Mouse (Mus musculus) heart, embryonic 15.5 days (tissue): Measurements from ENCODE around the gene Tnnt2. TPM values are rescaled to one million over a fixed set of nuclear protein-coding genes. Genes with fewer than 3 reads are reported as not detected.

Source experiments
- ATAC-seq: fragments of 200-750 bp; cut with Nextera tagmentation; replicated peaks from 2 replicates; pipeline ENCODE4 v1.8.0; 2017; ENCODE audit warnings: low read depth, moderate TSS enrichment; ENCODE audit not compliant: insufficient number of reproducible peaks, insufficient read depth, low FRiP score
- H3K27ac ChIP-seq: fragments of 300-500 bp; sonication (generic); 2 replicates; pipeline ENCODE4 v1.5.1; 2015; ENCODE audit warnings: mild to moderate bottlenecking, inconsistent platforms
- H3K27me3 ChIP-seq: fragments of 300-500 bp; sonication (generic); 2 replicates; pipeline ENCODE4 v1.6.1; 2015; ENCODE audit warnings: inconsistent platforms
- H3K36me3 ChIP-seq: fragments of 300-500 bp; sonication (generic); 2 replicates; pipeline ENCODE4 v1.6.1; 2015; ENCODE audit warnings: mild to moderate bottlenecking, inconsistent platforms
- H3K4me1 ChIP-seq: fragments of 300-500 bp; sonication (generic); replicated peaks from 2 replicates; pipeline ENCODE4 v1.6.1; 2015; ENCODE audit warnings: inconsistent platforms
- H3K4me2 ChIP-seq: fragments of 300-500 bp; sonication (generic); 2 replicates; pipeline ENCODE4 v1.6.1; 2015; ENCODE audit warnings: inconsistent platforms, mild to moderate bottlenecking, moderate library complexity
- H3K4me3 ChIP-seq: fragments of 300-500 bp; sonication (generic); 2 replicates; pipeline ENCODE4 v1.5.1; 2015; ENCODE audit warnings: mild to moderate bottlenecking, inconsistent platforms
- H3K9ac ChIP-seq: fragments of 300-500 bp; sonication (generic); 2 replicates; pipeline ENCODE4 v1.6.1; 2015; ENCODE audit warnings: mild to moderate bottlenecking, inconsistent platforms
- H3K9me3 ChIP-seq: fragments of 300-500 bp; sonication (generic); replicated peaks from 2 replicates; pipeline ENCODE4 v1.6.1; 2016; ENCODE audit warnings: inconsistent platforms
- WGBS: fragments of 180-500 bp; shearing (Covaris S2); methylation state at CpG from one replicate; pipeline ENCODE4 v1.1.7; 2015; ENCODE audit warnings: mixed read lengths; 5-methylcytosine and 5-hydroxymethylcytosine counted together
- polyA plus RNA-seq: library from polyadenylated mRNA; unstranded; fragments of >200 nt; fragmentation: Nextera tagmentation; extraction: Ambion mirVana; gene quantifications from 2 replicates; pipeline ENCODE4 v1.2.1, GENCODE M21; 2015

Tnnt2 gene
- polyA plus RNA-seq, 1 experiment from 2014 or later, result 9,283 TPM

- WGBS, result 57% methylated on average over 10 of the region's 10 CpGs
- no peak for ATAC-seq
- H3K9me3 ChIP-seq, result no peaks in the 10 kb centered on the region
These were observed 46.4 kb downstream of the Tnnt2 start for GRCm38 (mm10) chr1:135882385-135883109.

GRCm38 (mm10) chr1:135889461-135890185 is 53.5 kb downstream of the Tnnt2 start:
- ATAC-seq, result no peak

More at GRCm38 (mm10) chr1:135882385-135883109, 46.4 kb downstream of the Tnnt2 start:
- H3K27ac ChIP-seq, result no peak overlapping the region
- H3K4me3 ChIP-seq, result no peak overlapping the region
- H3K27me3 ChIP-seq, result peaks cover 5% of the 10 kb centered on the region; the same call in 1 of the 2 replicates
- H3K4me2 ChIP-seq, result no peak overlapping the region
- H3K36me3 ChIP-seq, result no peaks in the 10 kb centered on the region
- no peak overlapping the region for H3K9ac ChIP-seq
- no peaks in the 10 kb centered on the region for H3K4me1 ChIP-seq

GRCm38 (mm10) chr1:135891424-135892216 is 55.5 kb downstream of the Tnnt2 start:
- Histone ChIP-seq H3K27me3 (peaks cover 10% of the 10 kb centered on the region; the same call in 1 of the 2 replicates), H3K9me3 (no peaks in the 10 kb centered on the region), H3K4me3 (no peak overlapping the region), H3K4me2 (no peak overlapping the region), H3K36me3 (no peaks in the 10 kb centered on the region), H3K4me1 (no peaks in the 10 kb centered on the region), H3K9ac (no peak overlapping the region), H3K27ac (no peak overlapping the region)
- ATAC-seq, result no peak
- 64% methylated on average over 11 of the region's 11 CpGs for WGBS

More at GRCm38 (mm10) chr1:135889461-135890185, 53.5 kb downstream of the Tnnt2 start:
- Histone ChIP-seq H3K9me3 (no peaks in the 10 kb centered on the region), H3K4me3 (no peak overlapping the region), H3K4me2 (no peak overlapping the region), H3K36me3 (no peaks in the 10 kb centered on the region), H3K27me3 (peaks cover 12% of the 10 kb centered on the region; the same call in 1 of the 2 replicates), H3K4me1 (no peaks in the 10 kb centered on the region), H3K9ac (no peak overlapping the region), H3K27ac (no peak overlapping the region)
- WGBS, result 70% methylated on average over 20 of the region's 20 CpGs

- H3K27me3 ChIP-seq, result peaks cover 10% of the 10 kb centered on the region; the same call in 1 of the 2 replicates
- no peak overlapping the region for H3K27ac ChIP-seq
- no peak for ATAC-seq
- H3K4me1 ChIP-seq, result no peaks in the 10 kb centered on the region
- no peak overlapping the region for H3K4me2 ChIP-seq
- WGBS, result 66% methylated on average over 6 of the region's 6 CpGs
- no peaks in the 10 kb centered on the region for H3K36me3 ChIP-seq
- no peaks in the 10 kb centered on the region for H3K9me3 ChIP-seq
- no peak overlapping the region for H3K4me3 ChIP-seq
- no peak overlapping the region for H3K9ac ChIP-seq
These were observed 56.1 kb downstream of the Tnnt2 start for GRCm38 (mm10) chr1:135892233-135892632.

- no peak overlapping the region for H3K4me3 ChIP-seq
- no peak overlapping the region for H3K9ac ChIP-seq
- H3K4me1 ChIP-seq, result no peaks in the 10 kb centered on the region
- no peak overlapping the region for H3K27ac ChIP-seq
- WGBS, result 74% methylated on average over 6 of the region's 6 CpGs
- no peaks in the 10 kb centered on the region for H3K36me3 ChIP-seq
- H3K27me3 ChIP-seq, result peaks cover 10% of the 10 kb centered on the region; the same call in 1 of the 2 replicates
- H3K9me3 ChIP-seq, result no peaks in the 10 kb centered on the region
- no peak for ATAC-seq
- no peak overlapping the region for H3K4me2 ChIP-seq
These were observed 56.6 kb downstream of the Tnnt2 start for GRCm38 (mm10) chr1:135892764-135893163.

- WGBS, result 83% methylated on average over 3 of the region's 3 CpGs
- H3K4me1 ChIP-seq, result no peaks in the 10 kb centered on the region
- no peaks in the 10 kb centered on the region for H3K9me3 ChIP-seq
- no peaks in the 10 kb centered on the region for H3K36me3 ChIP-seq
- H3K9ac ChIP-seq, result no peak overlapping the region
- no peak overlapping the region for H3K4me3 ChIP-seq
- H3K27ac ChIP-seq, result no peak overlapping the region
- ATAC-seq, result no peak
- H3K4me2 ChIP-seq, result no peak overlapping the region
- H3K27me3 ChIP-seq, result peaks cover 7% of the 10 kb centered on the region; the same call in 1 of the 2 replicates
These were observed 57.2 kb downstream of the Tnnt2 start for GRCm38 (mm10) chr1:135893377-135893776.

GRCm38 (mm10) chr1:135895367-135895766 is 59.2 kb downstream of the Tnnt2 start:
- WGBS, result 86% methylated on average over 4 of the region's 4 CpGs
- Histone ChIP-seq H3K27ac (no peak overlapping the region), H3K9me3 (no peaks in the 10 kb centered on the region), H3K4me1 (no peaks in the 10 kb centered on the region), H3K27me3 (peaks cover 7% of the 10 kb centered on the region), H3K36me3 (no peaks in the 10 kb centered on the region), H3K4me3 (no peak overlapping the region), H3K9ac (no peak overlapping the region), H3K4me2 (no peak overlapping the region)
- no peak for ATAC-seq

- 85% methylated on average over 6 of the region's 6 CpGs for WGBS
- H3K4me3 ChIP-seq, result no peak overlapping the region
- H3K4me1 ChIP-seq, result no peaks in the 10 kb centered on the region
- no peaks in the 10 kb centered on the region for H3K36me3 ChIP-seq
- ATAC-seq, result no peak
- no peak overlapping the region for H3K4me2 ChIP-seq
- H3K27me3 ChIP-seq, result peaks cover 4% of the 10 kb centered on the region
- no peak overlapping the region for H3K27ac ChIP-seq
- H3K9me3 ChIP-seq, result no peaks in the 10 kb centered on the region
- no peak overlapping the region for H3K9ac ChIP-seq
These were observed 63.1 kb downstream of the Tnnt2 start for GRCm38 (mm10) chr1:135899295-135899694.

GRCm38 (mm10) chr1:135899991-135900515 is 63.9 kb downstream of the Tnnt2 start:
- Histone ChIP-seq H3K27ac (no peak overlapping the region), H3K27me3 (peaks cover 4% of the 10 kb centered on the region; the same call in 1 of the 2 replicates), H3K9me3 (no peaks in the 10 kb centered on the region), H3K4me3 (no peak overlapping the region), H3K4me2 (no peak overlapping the region), H3K4me1 (no peaks in the 10 kb centered on the region), H3K9ac (no peak overlapping the region), H3K36me3 (no peaks in the 10 kb centered on the region)
- no peak for ATAC-seq
- WGBS, result 59% methylated on average over 7 of the region's 7 CpGs
